In genomic region chr1:133079509-133079908, GRCm38 (mm10) we compare ENCODE assay signal across 12 mouse cellular contexts. TPM values are rescaled to one million over a fixed set of nuclear protein-coding genes. Genes with fewer than 3 reads are reported as not detected.
DNase-seq lines count a peak whose midpoint lies in the region; ATAC-seq and TF ChIP-seq lines count a peak whose summit lies in the region.
"Had no signal": no experiment of that assay in that cellular context is flagged by ENCODE, and none has a peak within 500 bp of the region (broad histone marks: within the 10 kb centered on the region; RNA-seq: fewer than 3 reads in every experiment).

No protein-coding gene starts in this region.

- H3K36me3 ChIP-seq in E14TG2a.4 (ENCODE audit: insufficient read depth, low read length): peaks cover 20% of the 10 kb centered on the region
- H3K36me3 ChIP-seq in hindbrain, embryonic 11.5 days (ENCODE audit: control insufficient read depth, insufficient read depth, low read length): peaks cover 3% of the 10 kb centered on the region; the same call in 1 of the 2 replicates
- peaks cover 12% of the 10 kb centered on the region; the same call in 1 of the 2 replicates for H3K36me3 ChIP-seq in midbrain, embryonic 15.5 days (replicated peaks)

- peak overlapping the region; percentile 98 for H3K27ac ChIP-seq in hindbrain, embryonic 11.5 days (ENCODE audit: low read depth, low read length)
- H3K27ac ChIP-seq in midbrain, embryonic 15.5 days: peak overlapping the region; percentile 46

- WGBS in hindbrain, embryonic 11.5 days: 41% methylated on average over 7 of the region's 7 CpGs
- WGBS in midbrain, embryonic 15.5 days: 36% methylated on average over 7 of the region's 7 CpGs

- H3K4me3 ChIP-seq in E14TG2a.4 (replicated peaks; ENCODE audit: low read length): peak overlapping the region; percentile 69
- no peak overlapping the region for H3K4me3 ChIP-seq in hindbrain, embryonic 11.5 days (ENCODE audit: low read depth, low read length)
- H3K4me3 ChIP-seq in midbrain, embryonic 15.5 days: no peak overlapping the region
- H3K4me3 ChIP-seq: erythroblast, embryonic 14.5 days had no signal

- no peaks in the 10 kb centered on the region for H3K9me3 ChIP-seq in E14TG2a.4 (ENCODE audit: low read length)
- no peaks in the 10 kb centered on the region for H3K9me3 ChIP-seq in hindbrain, embryonic 11.5 days (ENCODE audit: control insufficient read depth, low read length)
- H3K9me3 ChIP-seq in midbrain, embryonic 15.5 days: no peaks in the 10 kb centered on the region

- H3K9ac ChIP-seq in hindbrain, embryonic 11.5 days (ENCODE audit: low read depth, low read length): peak overlapping the region; percentile 35
- no peak overlapping the region for H3K9ac ChIP-seq in midbrain, embryonic 15.5 days

- DNase-seq in embryo, embryonic 10.5 days (ENCODE audit: low spot score): peak; percentile 73
- DNase-seq in hindbrain, embryonic 11.5 days (ENCODE audit: low spot score): peak; percentile 74
- no peak for DNase-seq in kidney, adult 11 months
- DNase-seq in layer of hippocampus, postnatal 36 days: no peak
- no peak for DNase-seq in adrenal gland, adult (ENCODE audit: inconsistent age in 2 of 2, low spot score in 1 of 2)
- no peak for DNase-seq in frontal cortex, postnatal 25 days (ENCODE audit: low spot score in 2 of 2)
- DNase-seq: cerebellum, adult 9-11 months; kidney, postnatal 25 days; thymus, adult 18-20 months had no signal

- H3K4me2 ChIP-seq in hindbrain, embryonic 11.5 days (replicated peaks; ENCODE audit: low read depth, low read length): peak overlapping the region; percentile 23; the same call in 1 of the 2 replicates
- no peak overlapping the region for H3K4me2 ChIP-seq in midbrain, embryonic 15.5 days

- no peak for TF ChIP-seq CTCF in E14TG2a.4 (conservative IDR thresholded peaks at IDR 0.05; ENCODE audit: low read length)

- no peaks in the 10 kb centered on the region for H3K27me3 ChIP-seq in E14TG2a.4 (ENCODE audit: insufficient read depth, low read length)
- no peaks in the 10 kb centered on the region for H3K27me3 ChIP-seq in hindbrain, embryonic 11.5 days (ENCODE audit: control insufficient read depth, insufficient read depth, low read length)
- H3K27me3 ChIP-seq in midbrain, embryonic 15.5 days (replicated peaks): no peaks in the 10 kb centered on the region

- H3K4me1 ChIP-seq in E14TG2a.4 (replicated peaks; ENCODE audit: low read depth, low read length): peaks cover 90% of the 10 kb centered on the region
- H3K4me1 ChIP-seq in hindbrain, embryonic 11.5 days (replicated peaks; ENCODE audit: control insufficient read depth, insufficient read depth, low read length): peaks cover 8% of the 10 kb centered on the region
- peaks cover 10% of the 10 kb centered on the region for H3K4me1 ChIP-seq in midbrain, embryonic 15.5 days

- ATAC-seq in hindbrain, embryonic 11.5 days (ENCODE audit: low FRiP score): peak; percentile 65
- ATAC-seq in midbrain, embryonic 15.5 days (replicated peaks): peak; percentile 34; the same call in 1 of the 2 replicates

RNA-seq across cellular contexts. Expression of gene Pik3c2b, which starts 34.0 kb away (rescaled TPM):
- 15.7 and 21.2 TPM in 2 replicates for polyA plus RNA-seq in hindbrain, embryonic 11.5 days (2014; fragmentation: Nextera tagmentation; extraction: Ambion mirVana)
- 16.2 and 17.1 TPM in 2 replicates for polyA plus RNA-seq in midbrain, embryonic 15.5 days (2015; fragmentation: Nextera tagmentation; extraction: Ambion mirVana)
- 10 to 100 TPM; 14.7 to 16.2 TPM for total RNA-seq in layer of hippocampus, postnatal 36 days (2021)

RNA-seq across cellular contexts. Expression of gene Mdm4, which starts 49.1 kb away (rescaled TPM):
- 36.6 and 61.7 TPM in 2 replicates for polyA plus RNA-seq in hindbrain, embryonic 11.5 days (2014; fragmentation: Nextera tagmentation; extraction: Ambion mirVana)
- polyA plus RNA-seq in midbrain, embryonic 15.5 days (2015; fragmentation: Nextera tagmentation; extraction: Ambion mirVana): 44.3 and 45.4 TPM in 2 replicates
- total RNA-seq in layer of hippocampus, postnatal 36 days (2021): 100 to 1,000 TPM in 1 of 2 experiments, 10 to 100 TPM in 1; 86.0 to 101 TPM

RNA-seq across cellular contexts. Expression of gene Ppp1r15b, which starts 51.4 kb away (rescaled TPM):
- 37.8 and 48.7 TPM in 2 replicates for polyA plus RNA-seq in hindbrain, embryonic 11.5 days (2014; fragmentation: Nextera tagmentation; extraction: Ambion mirVana)
- polyA plus RNA-seq in midbrain, embryonic 15.5 days (2015; fragmentation: Nextera tagmentation; extraction: Ambion mirVana): 29.2 and 30.1 TPM in 2 replicates
- total RNA-seq in layer of hippocampus, postnatal 36 days (2021): 10 to 100 TPM; 42.5 to 44.2 TPM

Comparison
In these comparisons a context has a peak if more than half of its experiments do, and no peak if none do; other contexts are left out.
1. DNase-seq: peak in embryo, embryonic 10.5 days (single experiment) and hindbrain, embryonic 11.5 days (single experiment); none in kidney, adult 11 months (single experiment), layer of hippocampus, postnatal 36 days (0 of 2), adrenal gland, adult (0 of 2) and frontal cortex, postnatal 25 days (0 of 2).